Mouse (Mus musculus) CD4-positive, CD25-positive, alpha-beta regulatory T cell, adult 2 months (primary cell): ENCODE data around the gene Olfr167.
"Not testable (repeated sequence)": the region's sequence is repeated elsewhere in the genome, so short reads cannot be mapped to it uniquely, and the experiment has no call there.

Experiments
- DNase-seq: peaks from one replicate; pipeline ENCODE4 v3.0.0-alpha.2; 2012; ENCODE audit warnings: low read depth, low spot score

The Olfr167 gene

DNA sequence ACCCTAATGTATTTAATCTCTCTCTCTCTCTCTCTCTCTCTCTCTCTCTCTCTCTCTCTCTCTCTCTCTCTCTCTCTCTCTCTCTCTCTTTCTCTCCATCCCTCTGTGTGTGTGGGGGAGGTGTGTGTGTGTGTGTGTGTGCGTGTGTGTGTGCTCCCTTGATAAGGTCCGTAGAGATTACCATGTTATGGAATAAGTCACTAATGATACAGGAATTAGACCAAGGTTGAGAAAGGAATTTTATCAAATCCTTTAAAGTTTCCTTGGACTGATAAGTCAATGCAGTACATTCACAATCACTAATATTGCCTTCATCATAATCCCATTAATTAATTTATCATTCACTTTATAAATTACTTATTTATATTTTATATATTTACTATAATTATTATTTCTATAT, at the start of gene Olfr167:
Gene Olfr167 (minus strand): TSS at position 101 of the 400 bp plus-strand sequence.
- DNase-seq, result no peak

DNA sequence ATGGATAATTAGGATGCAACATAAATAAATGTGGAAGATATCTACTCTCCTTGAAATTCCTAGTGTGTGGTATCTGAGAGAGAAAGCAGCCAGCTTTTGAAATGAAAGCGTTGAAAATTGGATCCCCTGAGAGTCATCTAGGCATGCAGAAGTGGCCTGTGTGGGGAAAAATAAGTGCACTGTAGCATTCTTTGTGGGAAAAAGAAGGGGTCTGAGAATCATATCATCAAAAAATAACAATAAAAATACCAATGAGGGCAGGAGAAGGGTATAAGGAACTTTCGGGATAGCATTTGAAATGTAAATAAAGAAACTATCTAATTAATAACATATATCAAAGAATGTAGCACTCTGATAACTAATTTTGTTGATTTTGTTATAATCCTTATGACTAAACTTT, 49.6 kb upstream of the Olfr167 start, which contains the start of gene Olfr169:
Gene Olfr169 (minus strand): TSS at position 101 of the 400 bp plus-strand sequence.
- not testable (repeated sequence) for DNase-seq

DNA sequence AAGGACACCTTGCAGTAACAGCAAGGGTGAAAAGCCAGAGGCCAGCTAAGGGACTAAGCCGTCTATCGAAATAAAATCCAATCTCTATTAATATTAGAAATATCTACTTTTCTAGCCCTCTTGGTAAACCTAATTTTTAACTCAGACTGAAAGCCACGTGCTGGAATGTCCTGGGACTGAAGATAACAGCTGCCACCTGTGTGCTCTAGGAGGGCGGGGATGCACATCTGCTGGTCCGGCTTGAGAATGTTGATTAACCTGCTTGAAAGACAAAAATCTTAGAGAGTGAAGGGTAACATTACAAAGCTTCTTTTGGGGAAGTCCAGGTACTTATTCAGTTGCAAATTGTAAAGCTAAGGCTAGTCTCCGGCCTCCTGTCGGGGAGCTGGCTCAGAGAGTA, 31.4 kb upstream of the Olfr167 start:
- not testable (repeated sequence) for DNase-seq

DNA sequence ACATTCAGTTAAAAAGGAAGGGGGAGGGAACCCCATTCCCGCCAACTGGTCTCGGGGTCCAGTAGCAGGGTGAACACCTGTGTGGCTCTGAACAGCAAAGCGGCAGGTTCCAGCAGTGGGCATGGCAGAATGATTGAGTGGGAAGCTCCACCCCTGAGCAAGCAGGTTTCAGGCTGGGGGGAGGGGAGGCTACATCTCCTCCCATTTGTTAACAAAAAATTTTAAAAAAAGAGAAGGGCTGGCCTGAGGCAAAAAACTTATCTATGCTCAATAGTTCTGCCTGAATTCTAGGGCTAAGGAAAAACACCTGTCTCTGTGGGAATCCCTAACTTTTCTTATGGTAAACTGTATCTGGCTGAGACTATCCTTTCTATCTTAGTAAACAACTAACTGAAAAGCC, 30.2 kb upstream of the Olfr167 start:
- not testable (repeated sequence) for DNase-seq

DNA sequence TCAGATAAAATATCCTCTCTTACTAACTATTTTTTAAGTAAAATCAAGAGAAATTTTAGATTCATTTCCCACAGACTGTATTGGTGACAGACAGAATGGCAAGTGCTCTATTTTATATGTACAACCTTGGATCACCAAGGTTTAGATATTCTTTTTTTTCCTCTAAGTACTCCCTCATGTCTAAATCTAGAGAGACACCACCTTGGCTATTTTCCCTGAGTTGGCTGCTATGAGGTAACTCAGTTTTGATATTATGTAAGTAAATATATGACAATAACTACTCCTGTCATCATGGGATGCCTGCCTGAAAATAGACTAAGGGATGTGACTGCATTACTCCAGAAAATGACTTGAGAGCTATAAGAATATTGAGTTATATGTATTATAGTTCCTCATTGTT, 13.4 kb upstream of the Olfr167 start, which contains the start of gene Olfr168:
Gene Olfr168 (minus strand): TSS at position 101 of the 400 bp plus-strand sequence.
- no peak for DNase-seq

DNA sequence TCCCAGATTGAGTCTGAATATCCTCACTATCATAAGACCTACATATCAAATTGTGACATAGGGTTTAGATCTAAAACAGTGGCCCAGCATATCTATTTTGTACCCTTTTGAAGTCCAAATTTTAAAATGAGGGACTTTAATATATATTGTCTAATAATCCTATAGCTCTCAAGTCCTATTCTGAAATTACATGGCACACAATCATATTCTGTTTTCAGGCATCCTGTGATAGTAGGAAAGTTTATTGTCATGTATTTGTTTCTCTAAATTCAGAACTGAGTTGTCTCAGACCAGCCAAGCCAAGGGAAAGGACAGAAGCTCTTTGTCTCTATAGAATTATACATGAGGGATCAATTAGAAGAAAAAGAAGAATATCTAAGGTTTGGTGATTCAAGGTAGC, 38.7 kb downstream of the Olfr167 start, which contains the start of gene Olfr166:
Gene Olfr166 (plus strand): TSS at position 301 of the 400 bp plus-strand sequence.
- DNase-seq, result no peak

DNA sequence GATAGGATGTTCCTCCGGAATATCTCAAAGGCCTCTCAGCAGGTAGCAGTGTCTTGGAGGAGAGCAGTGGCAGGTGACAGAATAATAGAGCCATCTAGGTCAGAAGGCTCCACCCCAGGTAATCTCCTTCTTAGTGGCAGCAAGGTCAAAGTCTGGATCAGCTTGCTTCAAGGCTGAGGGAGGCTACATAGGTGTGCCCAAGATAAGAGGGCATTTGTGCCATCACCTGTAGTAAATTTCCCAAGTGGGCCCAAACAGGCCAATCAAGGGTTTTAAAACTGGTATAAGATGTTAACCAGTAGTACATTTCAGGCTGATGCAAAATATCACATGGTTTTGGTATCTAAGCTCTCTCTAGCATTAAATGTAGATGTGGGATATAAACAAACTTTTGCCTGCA, 57.7 kb downstream of the Olfr167 start:
- DNase-seq, result no peak
